Mouse (Mus musculus): ENCODE results near the gene D930048N14Rik.

D930048N14Rik gene

GRCm38 (mm10) chr11:51670846-51671245 is 20.1 kb downstream of the D930048N14Rik start:
- H3K9me3 ChIP-seq (ENCODE audit: low read length), result peaks cover 24% of the 10 kb centered on the region

GRCm38 (mm10) chr11:51671376-51671775 is 20.6 kb downstream of the D930048N14Rik start:
- Histone ChIP-seq H3K4me1 (replicated peaks; ENCODE audit: low read depth, low read length) (peaks cover 13% of the 10 kb centered on the region), H3K4me3 (replicated peaks; ENCODE audit: low read length) (no peak overlapping the region), H3K36me3 (ENCODE audit: insufficient read depth, low read length) (no peaks in the 10 kb centered on the region), H3K9me3 (ENCODE audit: low read length) (peaks cover 24% of the 10 kb centered on the region), H3K27me3 (ENCODE audit: insufficient read depth, low read length) (no peaks in the 10 kb centered on the region)
- TF ChIP-seq CTCF (conservative IDR thresholded peaks at IDR 0.05; ENCODE audit: low read length), result no peak
- no peak for TF ChIP-seq POU5F1 (IDR thresholded peaks at IDR 0.05; ENCODE audit: borderline replicate concordance, low read length)
- TF ChIP-seq NANOG (IDR thresholded peaks at IDR 0.05; ENCODE audit: borderline replicate concordance, low read length), result no peak

More at GRCm38 (mm10) chr11:51670846-51671245, 20.1 kb downstream of the D930048N14Rik start:
- Histone ChIP-seq H3K4me1 (replicated peaks; ENCODE audit: low read depth, low read length) (peaks cover 13% of the 10 kb centered on the region), H3K27me3 (ENCODE audit: insufficient read depth, low read length) (no peaks in the 10 kb centered on the region), H3K4me3 (replicated peaks; ENCODE audit: low read length) (no peak overlapping the region), H3K36me3 (ENCODE audit: insufficient read depth, low read length) (no peaks in the 10 kb centered on the region)
- TF ChIP-seq POU5F1 (IDR thresholded peaks at IDR 0.05; ENCODE audit: borderline replicate concordance, low read length), result no peak
- no peak for TF ChIP-seq CTCF (conservative IDR thresholded peaks at IDR 0.05; ENCODE audit: low read length)
- no peak for TF ChIP-seq NANOG (IDR thresholded peaks at IDR 0.05; ENCODE audit: borderline replicate concordance, low read length)

- H3K4me1 ChIP-seq (replicated peaks; ENCODE audit: low read depth, low read length), result peaks cover 19% of the 10 kb centered on the region
- peaks cover 21% of the 10 kb centered on the region for H3K9me3 ChIP-seq (ENCODE audit: low read length)
- no peak overlapping the region for H3K4me3 ChIP-seq (replicated peaks; ENCODE audit: low read length)
- H3K36me3 ChIP-seq (ENCODE audit: insufficient read depth, low read length), result no peaks in the 10 kb centered on the region
- no peak for TF ChIP-seq POU5F1 (IDR thresholded peaks at IDR 0.05; ENCODE audit: borderline replicate concordance, low read length)
- TF ChIP-seq CTCF (conservative IDR thresholded peaks at IDR 0.05; ENCODE audit: low read length), result no peak
- no peak for TF ChIP-seq NANOG (IDR thresholded peaks at IDR 0.05; ENCODE audit: borderline replicate concordance, low read length)
- no peaks in the 10 kb centered on the region for H3K27me3 ChIP-seq (ENCODE audit: insufficient read depth, low read length)
Measured at GRCm38 (mm10) chr11:51673291-51673690, 22.5 kb downstream of the D930048N14Rik start.

- Histone ChIP-seq H3K9me3 (ENCODE audit: low read length) (peaks cover 16% of the 10 kb centered on the region), H3K27me3 (ENCODE audit: insufficient read depth, low read length) (no peaks in the 10 kb centered on the region), H3K4me3 (replicated peaks; ENCODE audit: low read length) (no peak overlapping the region), H3K36me3 (ENCODE audit: insufficient read depth, low read length) (no peaks in the 10 kb centered on the region), H3K4me1 (replicated peaks; ENCODE audit: low read depth, low read length) (peaks cover 27% of the 10 kb centered on the region)
- no peak for TF ChIP-seq NANOG (IDR thresholded peaks at IDR 0.05; ENCODE audit: borderline replicate concordance, low read length)
Measured at GRCm38 (mm10) chr11:51675386-51675785, 24.6 kb downstream of the D930048N14Rik start.

- Histone ChIP-seq H3K4me3 (replicated peaks; ENCODE audit: low read length) (no peak overlapping the region), H3K36me3 (ENCODE audit: insufficient read depth, low read length) (no peaks in the 10 kb centered on the region), H3K27me3 (ENCODE audit: insufficient read depth, low read length) (no peaks in the 10 kb centered on the region), H3K9me3 (ENCODE audit: low read length) (no peaks in the 10 kb centered on the region), H3K4me1 (replicated peaks; ENCODE audit: low read depth, low read length) (peaks cover 42% of the 10 kb centered on the region)
- no peak for TF ChIP-seq NANOG (IDR thresholded peaks at IDR 0.05; ENCODE audit: borderline replicate concordance, low read length)
Measured at GRCm38 (mm10) chr11:51677737-51678418, 27.1 kb downstream of the D930048N14Rik start.

- no peaks in the 10 kb centered on the region for H3K27me3 ChIP-seq (ENCODE audit: insufficient read depth, low read length)
- H3K4me3 ChIP-seq (replicated peaks; ENCODE audit: low read length), result no peak overlapping the region
- H3K36me3 ChIP-seq (ENCODE audit: insufficient read depth, low read length), result peaks cover 5% of the 10 kb centered on the region
- peaks cover 30% of the 10 kb centered on the region for H3K4me1 ChIP-seq (replicated peaks; ENCODE audit: low read depth, low read length)
- H3K9me3 ChIP-seq (ENCODE audit: low read length), result no peaks in the 10 kb centered on the region
- no peak for TF ChIP-seq POU5F1 (IDR thresholded peaks at IDR 0.05; ENCODE audit: borderline replicate concordance, low read length)
- TF ChIP-seq CTCF (conservative IDR thresholded peaks at IDR 0.05; ENCODE audit: low read length), result no peak
- TF ChIP-seq NANOG (IDR thresholded peaks at IDR 0.05; ENCODE audit: borderline replicate concordance, low read length), result no peak
Measured at GRCm38 (mm10) chr11:51679466-51679865, 28.7 kb downstream of the D930048N14Rik start.

GRCm38 (mm10) chr11:51681324-51681975 is 30.7 kb downstream of the D930048N14Rik start:
- peak; percentile 80 for TF ChIP-seq CTCF (conservative IDR thresholded peaks at IDR 0.05; ENCODE audit: low read length)
- TF ChIP-seq NANOG (IDR thresholded peaks at IDR 0.05; ENCODE audit: borderline replicate concordance, low read length), result no peak
- Histone ChIP-seq H3K9me3 (ENCODE audit: low read length) (no peaks in the 10 kb centered on the region), H3K4me3 (replicated peaks; ENCODE audit: low read length) (0 out of 2 replicates have a peak overlapping the region, but pooled peaks have one; percentile 23), H3K27me3 (ENCODE audit: insufficient read depth, low read length) (no peaks in the 10 kb centered on the region), H3K4me1 (replicated peaks; ENCODE audit: low read depth, low read length) (peaks cover 31% of the 10 kb centered on the region), H3K36me3 (ENCODE audit: insufficient read depth, low read length) (peaks cover 22% of the 10 kb centered on the region)

- Histone ChIP-seq H3K27me3 (ENCODE audit: insufficient read depth, low read length) (no peaks in the 10 kb centered on the region), H3K4me1 (replicated peaks; ENCODE audit: low read depth, low read length) (peaks cover 36% of the 10 kb centered on the region), H3K9me3 (ENCODE audit: low read length) (no peaks in the 10 kb centered on the region), H3K4me3 (replicated peaks; ENCODE audit: low read length) (0 out of 2 replicates have a peak overlapping the region, but pooled peaks have one; percentile 23), H3K36me3 (ENCODE audit: insufficient read depth, low read length) (peaks cover 22% of the 10 kb centered on the region)
- TF ChIP-seq POU5F1 (IDR thresholded peaks at IDR 0.05; ENCODE audit: borderline replicate concordance, low read length) (no peak), CTCF (conservative IDR thresholded peaks at IDR 0.05; ENCODE audit: low read length) (no peak), NANOG (IDR thresholded peaks at IDR 0.05; ENCODE audit: borderline replicate concordance, low read length) (no peak)
Measured at GRCm38 (mm10) chr11:51681976-51682374, 31.2 kb downstream of the D930048N14Rik start.
